In genomic region chr17:25728009-25728270, GRCm38 (mm10) we compare ENCODE assay signal across 7 mouse cellular contexts. TPM values are rescaled to one million over a fixed set of nuclear protein-coding genes. Genes with fewer than 3 reads are reported as not detected.
A peak's percentile ranks its signal among the peaks of the same experiment; 100 is the strongest.
DNase-seq lines count a peak whose midpoint lies in the region; ATAC-seq and TF ChIP-seq lines count a peak whose summit lies in the region.

No protein-coding gene starts in this region.

- TF ChIP-seq CTCF in lung, embryonic 14.5 days (IDR thresholded peaks at IDR 0.05; ENCODE audit: low read depth) = no peak

- H3K4me1 ChIP-seq in lung, embryonic 14.5 days (ENCODE audit: insufficient read depth) = peaks cover 11% of the 10 kb centered on the region; the same call in 1 of the 2 replicates
- H3K4me1 ChIP-seq in forebrain, embryonic 10.5 days = peaks cover 46% of the 10 kb centered on the region
- H3K4me1 ChIP-seq in intestine, embryonic 15.5 days (replicated peaks) = peaks cover 16% of the 10 kb centered on the region
- H3K4me1 ChIP-seq in neural tube, embryonic 14.5 days (ENCODE audit: control insufficient read depth, insufficient read depth, low read length) = peaks cover 14% of the 10 kb centered on the region

- H3K4me3 ChIP-seq in lung, embryonic 14.5 days (ENCODE audit: low read depth, low read length) = peak overlapping the region; percentile 69
- peak overlapping the region; percentile 71 for H3K4me3 ChIP-seq in forebrain, embryonic 10.5 days
- peak overlapping the region; percentile 60 for H3K4me3 ChIP-seq in intestine, embryonic 15.5 days (replicated peaks)
- H3K4me3 ChIP-seq in neural tube, embryonic 14.5 days (ENCODE audit: low read depth, low read length) = peak overlapping the region; percentile 49

- H3K27me3 ChIP-seq in lung, embryonic 14.5 days (ENCODE audit: insufficient read depth, low read length) = no peaks in the 10 kb centered on the region
- H3K27me3 ChIP-seq in forebrain, embryonic 10.5 days (ENCODE audit: poor library complexity, severe bottlenecking) = no peaks in the 10 kb centered on the region
- no peaks in the 10 kb centered on the region for H3K27me3 ChIP-seq in intestine, embryonic 15.5 days (replicated peaks)
- H3K27me3 ChIP-seq in neural tube, embryonic 14.5 days (ENCODE audit: control insufficient read depth, insufficient read depth, low read length) = no peaks in the 10 kb centered on the region

- 23% methylated on average over 4 of the region's 4 CpGs for WGBS in lung, embryonic 14.5 days
- 24% methylated on average over 4 of the region's 4 CpGs for WGBS in forebrain, embryonic 10.5 days
- 22% methylated on average over 4 of the region's 4 CpGs for WGBS in intestine, embryonic 15.5 days
- 22% methylated on average over 4 of the region's 4 CpGs for WGBS in neural tube, embryonic 14.5 days

- ATAC-seq in lung, embryonic 14.5 days (ENCODE audit: insufficient read depth) = no peak
- no peak; the same call in 1 of the 2 replicates for ATAC-seq in intestine, embryonic 15.5 days
- no peak for ATAC-seq in neural tube, embryonic 14.5 days (ENCODE audit: low read depth)

- H3K36me3 ChIP-seq in lung, embryonic 14.5 days (ENCODE audit: insufficient read depth) = peaks cover 37% of the 10 kb centered on the region
- peaks cover 54% of the 10 kb centered on the region for H3K36me3 ChIP-seq in forebrain, embryonic 10.5 days (replicated peaks)
- peaks cover 18% of the 10 kb centered on the region; the same call in 1 of the 2 replicates for H3K36me3 ChIP-seq in intestine, embryonic 15.5 days
- H3K36me3 ChIP-seq in neural tube, embryonic 14.5 days (ENCODE audit: control insufficient read depth, insufficient read depth, low read length) = no peaks in the 10 kb centered on the region

- no peaks in the 10 kb centered on the region for H3K9me3 ChIP-seq in lung, embryonic 14.5 days (ENCODE audit: low read depth, low read length)
- H3K9me3 ChIP-seq in forebrain, embryonic 10.5 days = no peaks in the 10 kb centered on the region
- H3K9me3 ChIP-seq in intestine, embryonic 15.5 days = no peaks in the 10 kb centered on the region
- no peaks in the 10 kb centered on the region for H3K9me3 ChIP-seq in neural tube, embryonic 14.5 days (ENCODE audit: control insufficient read depth, low read length)

- H3K4me2 ChIP-seq in lung, embryonic 14.5 days = peak overlapping the region; percentile 90
- peak overlapping the region; percentile 90 for H3K4me2 ChIP-seq in intestine, embryonic 15.5 days (replicated peaks)
- peak overlapping the region; percentile 78 for H3K4me2 ChIP-seq in neural tube, embryonic 14.5 days (ENCODE audit: low read depth, low read length)

- peak overlapping the region; percentile 90 for H3K9ac ChIP-seq in lung, embryonic 14.5 days
- peak overlapping the region; percentile 75 for H3K9ac ChIP-seq in intestine, embryonic 15.5 days
- H3K9ac ChIP-seq in neural tube, embryonic 14.5 days (replicated peaks; ENCODE audit: low read depth, low read length) = peak overlapping the region; percentile 80

- DNase-seq in lung, embryonic 14.5 days = no peak
- no peak for DNase-seq in lung, postnatal 36 days
- peak; percentile 35 for DNase-seq in forebrain, embryonic 10.5 days (ENCODE audit: extremely low spot score, low spot score)
- no peak for DNase-seq in urinary bladder, adult 2 months (ENCODE audit: low spot score)
- DNase-seq in spleen, postnatal 4 days (ENCODE audit: low spot score in 2 of 2) = no peak

- H3K27ac ChIP-seq in lung, embryonic 14.5 days (ENCODE audit: low read depth) = no peak overlapping the region
- peak overlapping the region; percentile 88 for H3K27ac ChIP-seq in forebrain, embryonic 10.5 days
- H3K27ac ChIP-seq in intestine, embryonic 15.5 days = no peak overlapping the region
- no peak overlapping the region for H3K27ac ChIP-seq in neural tube, embryonic 14.5 days (ENCODE audit: low read depth, low read length)

RNA-seq across cellular contexts. Expression of gene Rpusd1, which starts 0.5 kb away (rescaled TPM):
- polyA plus RNA-seq in lung, embryonic 14.5 days (2014; fragmentation: Nextera tagmentation; extraction: Ambion mirVana) = 22.1 and 22.6 TPM in 2 replicates
- polyA plus RNA-seq in forebrain, embryonic 10.5 days (2016; fragmentation: Nextera tagmentation; extraction: Ambion mirVana) = 22.0 and 24.2 TPM in 2 replicates
- 16.4 and 17.0 TPM in 2 replicates for polyA plus RNA-seq in intestine, embryonic 15.5 days (2015; fragmentation: Nextera tagmentation; extraction: Ambion mirVana)
- polyA plus RNA-seq in neural tube, embryonic 14.5 days (2014; fragmentation: Nextera tagmentation; extraction: Ambion mirVana) = 25.4 and 29.9 TPM in 2 replicates
- polyA plus RNA-seq in urinary bladder, adult 2 months (2012; rRNA removed) = 16.2 and 21.7 TPM in 2 replicates

RNA-seq across cellular contexts. Expression of gene Chtf18, which starts 0.7 kb away (rescaled TPM):
- 27.1 and 32.3 TPM in 2 replicates for polyA plus RNA-seq in lung, embryonic 14.5 days (2014; fragmentation: Nextera tagmentation; extraction: Ambion mirVana)
- 64.0 and 74.5 TPM in 2 replicates for polyA plus RNA-seq in forebrain, embryonic 10.5 days (2016; fragmentation: Nextera tagmentation; extraction: Ambion mirVana)
- 23.5 and 26.8 TPM in 2 replicates for polyA plus RNA-seq in intestine, embryonic 15.5 days (2015; fragmentation: Nextera tagmentation; extraction: Ambion mirVana)
- polyA plus RNA-seq in neural tube, embryonic 14.5 days (2014; fragmentation: Nextera tagmentation; extraction: Ambion mirVana) = 2.5 and 2.9 TPM in 2 replicates
- polyA plus RNA-seq in urinary bladder, adult 2 months (2012; rRNA removed) = 2.2 TPM in 2 replicates

RNA-seq across cellular contexts. Expression of gene Mslnl, which starts 7.9 kb away (rescaled TPM):
- 0.24 and 0.31 TPM in 2 replicates for polyA plus RNA-seq in lung, embryonic 14.5 days (2014; fragmentation: Nextera tagmentation; extraction: Ambion mirVana)
- not detected in 2 replicates for polyA plus RNA-seq in forebrain, embryonic 10.5 days (2016; fragmentation: Nextera tagmentation; extraction: Ambion mirVana)
- polyA plus RNA-seq in intestine, embryonic 15.5 days (2015; fragmentation: Nextera tagmentation; extraction: Ambion mirVana) = 0.06 TPM in 1 of 2 replicates, not detected in the other
- polyA plus RNA-seq in neural tube, embryonic 14.5 days (2014; fragmentation: Nextera tagmentation; extraction: Ambion mirVana) = not detected in 2 replicates
- 0.73 and 1.1 TPM in 2 replicates for polyA plus RNA-seq in urinary bladder, adult 2 months (2012; rRNA removed)

RNA-seq across cellular contexts. Expression of gene Gng13, which starts 11.0 kb away (rescaled TPM):
- polyA plus RNA-seq in lung, embryonic 14.5 days (2014; fragmentation: Nextera tagmentation; extraction: Ambion mirVana) = 1.3 and 1.4 TPM in 2 replicates
- 0.57 and 0.59 TPM in 2 replicates for polyA plus RNA-seq in forebrain, embryonic 10.5 days (2016; fragmentation: Nextera tagmentation; extraction: Ambion mirVana)
- 2.6 and 2.9 TPM in 2 replicates for polyA plus RNA-seq in intestine, embryonic 15.5 days (2015; fragmentation: Nextera tagmentation; extraction: Ambion mirVana)
- polyA plus RNA-seq in neural tube, embryonic 14.5 days (2014; fragmentation: Nextera tagmentation; extraction: Ambion mirVana) = 2.6 and 9.0 TPM in 2 replicates
- polyA plus RNA-seq in urinary bladder, adult 2 months (2012; rRNA removed) = not detected in 2 replicates

RNA-seq across cellular contexts. Expression of gene Msln, which starts 26.2 kb away (rescaled TPM):
- 1.8 and 4.6 TPM in 2 replicates for polyA plus RNA-seq in lung, embryonic 14.5 days (2014; fragmentation: Nextera tagmentation; extraction: Ambion mirVana)
- polyA plus RNA-seq in forebrain, embryonic 10.5 days (2016; fragmentation: Nextera tagmentation; extraction: Ambion mirVana) = not detected in 2 replicates
- polyA plus RNA-seq in intestine, embryonic 15.5 days (2015; fragmentation: Nextera tagmentation; extraction: Ambion mirVana) = 21.6 and 22.1 TPM in 2 replicates
- polyA plus RNA-seq in neural tube, embryonic 14.5 days (2014; fragmentation: Nextera tagmentation; extraction: Ambion mirVana) = 1.5 TPM in 1 of 2 replicates, not detected in the other
- polyA plus RNA-seq in urinary bladder, adult 2 months (2012; rRNA removed) = 11.1 and 29.7 TPM in 2 replicates
